Mouse (Mus musculus): ENCODE data around the gene Atf6. TPM values are rescaled to one million over a fixed set of nuclear protein-coding genes. Genes with fewer than 3 reads are reported as not detected.

The Atf6 gene
- polyA plus RNA-seq, 1 experiment from 2014 or later = 56.5 TPM

Other genes starting within 250 kb of the Atf6 start
- 0.11 to 2.1 TPM (median 0.33 TPM) in 3 replicates for gene Olfml2b, start 223.2 kb downstream of the Atf6 start, polyA plus RNA-seq (2018)
- 0.43 to 0.62 TPM (median 0.55 TPM) in 3 replicates for gene Gm26620, start 17.3 kb upstream of the Atf6 start, polyA plus RNA-seq (2018)
- gene Dusp12, start 17.8 kb upstream of the Atf6 start, polyA plus RNA-seq (2018) = 9.6 to 14.7 TPM (median 12.1 TPM) in 3 replicates
- 0.47 to 0.68 TPM in 2 of 3 replicates, not detected in the other for gene Fcrlb, start 45.2 kb upstream of the Atf6 start, polyA plus RNA-seq (2018)
- gene Fcrla, start 59.8 kb upstream of the Atf6 start, polyA plus RNA-seq (2018) = 0.26 to 0.79 TPM (median 0.56 TPM) in 3 replicates
- 372 to 843 TPM (median 791 TPM) in 3 replicates for gene Fcgr2b, start 108.8 kb upstream of the Atf6 start, polyA plus RNA-seq (2018)
- gene Fcgr4, start 151.1 kb upstream of the Atf6 start, polyA plus RNA-seq (2018) = 192 to 337 TPM (median 269 TPM) in 3 replicates
- 921 to 1,206 TPM (median 1,155 TPM) in 3 replicates for gene Fcgr3, start 197.2 kb upstream of the Atf6 start, polyA plus RNA-seq (2018)
- 4.2 to 31.6 TPM (median 7.6 TPM) in 3 replicates for gene Cfap126, start 246.1 kb upstream of the Atf6 start, polyA plus RNA-seq (2018)